Mouse (Mus musculus): ENCODE data around the gene Lim2. TPM values are rescaled to one million over a fixed set of nuclear protein-coding genes. Genes with fewer than 3 reads are reported as not detected.
A peak's percentile ranks its signal among the peaks of the same experiment; 100 is the strongest.
"Not testable (repeated sequence)": the region's sequence is repeated elsewhere in the genome, so short reads cannot be mapped to it uniquely, and the experiment has no call there.

Gene Lim2
- total RNA-seq (2021), result not detected
- long read RNA-seq, experiment 1, result 0 reads
- long read RNA-seq, experiment 2, result 0 reads

- no peak for DNase-seq (ENCODE audit: low spot score in 2 of 2)
Observed at GRCm38 (mm10) chr7:43427406-43427805, at the start of gene Lim2. Gene Lim2 (plus strand): TSS chr7:43427670.

DNA sequence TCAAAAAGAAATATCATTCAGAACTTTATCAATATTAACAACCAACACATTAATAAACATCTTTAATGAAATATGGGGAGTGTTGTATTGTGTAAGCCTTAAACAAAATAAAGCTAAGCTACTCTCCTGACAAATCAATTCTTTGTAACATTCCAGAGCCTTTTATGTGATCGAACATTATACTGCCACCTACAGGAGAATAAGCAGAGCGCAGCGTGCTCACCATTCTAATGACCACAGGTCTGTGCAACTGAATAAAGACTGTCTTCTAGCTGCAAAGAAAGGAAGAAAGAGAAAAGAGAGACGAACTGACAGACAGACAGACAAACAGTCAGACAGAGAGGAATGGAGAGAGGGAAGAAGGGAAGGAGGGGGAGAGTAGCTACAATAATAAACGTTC, 49.2 kb upstream of the Lim2 start:
- DNase-seq (ENCODE audit: low spot score in 2 of 2), result peak; percentile 17 to 23

GRCm38 (mm10) chr7:43392349-43393121, 34.9 kb upstream of the Lim2 start:
- no peak for DNase-seq (ENCODE audit: low spot score in 2 of 2)

- DNase-seq (ENCODE audit: low spot score in 2 of 2), result no peak
Observed at GRCm38 (mm10) chr7:43399501-43399900, 28.0 kb upstream of the Lim2 start.

GRCm38 (mm10) chr7:43402718-43403117, 24.8 kb upstream of the Lim2 start:
- no peak for DNase-seq (ENCODE audit: low spot score in 2 of 2)

GRCm38 (mm10) chr7:43407573-43407972, 19.9 kb upstream of the Lim2 start:
- DNase-seq (ENCODE audit: low spot score in 2 of 2), result no peak

DNA sequence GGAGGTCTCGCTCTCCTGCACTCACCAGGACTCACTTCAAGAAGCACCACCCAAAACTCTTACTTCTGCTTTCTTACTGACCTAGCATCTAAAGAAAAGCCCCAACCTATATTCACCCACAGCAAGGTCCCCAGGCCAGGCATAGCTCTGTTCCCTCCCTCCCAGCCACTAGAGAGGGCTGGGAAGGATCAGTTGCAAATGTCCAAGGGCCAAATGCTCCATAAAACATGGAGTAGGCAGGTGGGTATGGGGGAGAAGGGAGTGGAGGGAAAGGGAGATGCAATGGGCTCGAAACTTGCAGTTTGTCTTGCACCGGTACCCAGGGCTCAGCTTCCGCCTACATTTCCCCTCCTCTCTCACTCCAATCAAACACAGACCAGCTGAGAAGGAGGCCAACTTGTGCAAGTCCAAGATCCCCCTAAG, 19.3 kb upstream of the Lim2 start, which contains the start of gene Siglecg:
TSS of gene Siglecg (plus strand) at position 74 of the 423 bp plus-strand sequence.
- DNase-seq (ENCODE audit: low spot score in 2 of 2), result no peak

GRCm38 (mm10) chr7:43409084-43409483, 18.4 kb upstream of the Lim2 start:
- DNase-seq (ENCODE audit: low spot score in 2 of 2), result no peak

DNA sequence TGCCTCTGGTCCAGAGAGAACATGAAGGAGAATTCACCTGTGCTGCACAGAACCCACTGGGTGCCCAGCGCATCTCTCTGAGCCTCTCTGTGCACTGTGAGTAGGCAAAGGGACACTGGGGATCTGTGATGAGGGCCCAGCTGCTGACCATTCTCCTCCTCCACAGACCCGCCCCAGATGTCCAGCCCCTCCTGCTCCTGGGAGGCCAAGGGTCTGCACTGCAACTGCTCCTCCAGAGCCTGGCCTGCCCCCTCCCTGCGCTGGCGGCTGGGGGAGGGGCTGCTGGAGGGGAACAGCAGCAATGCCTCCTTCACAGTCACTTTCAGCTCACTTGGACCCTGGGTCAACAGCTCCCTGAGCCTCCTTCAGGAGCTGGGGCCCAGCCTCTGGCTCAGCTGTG, 15.7 kb upstream of the Lim2 start:
- not testable (repeated sequence) for DNase-seq (ENCODE audit: low spot score in 2 of 2)

DNA sequence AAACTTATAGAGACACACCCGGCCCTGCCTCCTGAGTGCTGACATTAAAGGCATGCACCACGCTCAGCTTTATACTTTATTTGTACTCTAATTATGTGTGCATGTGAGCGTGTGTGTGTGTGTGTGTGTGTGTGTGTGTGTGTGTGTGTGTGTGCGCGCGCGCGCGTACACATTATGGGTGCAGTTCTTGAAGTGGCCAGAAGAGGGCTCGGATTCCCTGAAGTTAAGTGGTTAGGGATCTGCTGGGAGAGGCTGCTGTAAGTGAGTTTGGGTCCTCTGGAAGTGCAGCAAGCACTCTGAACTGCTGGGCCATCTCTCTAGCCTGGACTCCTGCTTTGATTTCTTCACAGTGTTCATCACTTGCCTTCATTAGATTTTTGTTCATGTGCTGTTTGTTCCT, 10.2 kb upstream of the Lim2 start:
- DNase-seq (ENCODE audit: low spot score in 2 of 2), result no peak

DNA sequence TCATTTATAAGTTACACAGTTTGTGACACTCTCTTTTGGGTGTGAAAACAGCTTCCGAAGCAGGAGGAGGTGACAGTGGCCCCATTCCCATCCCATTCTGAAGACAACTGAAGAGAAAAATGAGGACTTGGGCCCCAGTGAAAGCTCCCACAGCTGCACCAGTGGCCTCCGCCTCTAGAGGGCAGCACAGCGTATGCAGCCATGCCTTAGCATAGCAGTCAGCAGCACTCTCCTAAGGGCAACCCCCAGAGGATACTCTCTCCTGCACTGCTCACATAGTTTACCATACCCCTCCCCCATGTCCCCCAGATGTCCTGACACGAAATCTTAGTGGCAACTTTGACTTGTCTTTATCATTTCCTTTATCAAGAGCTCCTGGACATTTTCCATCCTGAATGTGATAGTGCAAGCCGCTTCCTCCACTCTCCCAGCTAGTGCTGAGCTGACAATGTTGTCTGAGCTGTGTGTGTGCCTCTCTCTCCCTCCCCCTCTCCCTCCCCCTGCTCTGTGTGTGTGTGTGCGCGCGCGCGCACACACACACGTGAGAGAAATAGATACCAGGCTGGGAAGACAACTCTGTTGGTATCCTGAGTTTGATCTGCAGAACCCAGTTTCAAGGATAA, 4.4 kb upstream of the Lim2 start:
- DNase-seq (ENCODE audit: low spot score in 2 of 2), result peak; percentile 77 to 83

GRCm38 (mm10) chr7:43423991-43424625, 3.4 kb upstream of the Lim2 start:
- DNase-seq (ENCODE audit: low spot score in 2 of 2), result no peak

DNA sequence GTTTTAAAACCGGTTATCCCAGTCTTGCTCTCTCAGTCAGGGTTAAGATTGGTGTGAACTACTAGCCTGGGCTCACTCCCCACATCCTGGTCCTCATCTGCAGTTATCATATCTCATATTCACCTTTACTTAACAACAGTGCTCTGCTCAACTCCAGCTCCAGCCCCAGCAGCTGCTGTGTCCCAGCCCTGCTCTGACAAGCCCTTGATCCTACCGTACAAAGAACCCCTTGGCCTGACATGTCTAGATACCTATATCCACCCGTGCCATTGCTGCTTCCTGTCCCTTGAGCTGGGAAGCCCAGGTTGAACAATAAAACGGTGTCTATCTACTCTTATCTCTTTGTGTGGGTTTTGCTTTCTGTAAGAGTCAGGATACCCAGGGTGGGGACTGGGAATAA, 2.0 kb downstream of the Lim2 start:
- DNase-seq (ENCODE audit: low spot score in 2 of 2), result no peak

GRCm38 (mm10) chr7:43432891-43433290, 5.4 kb downstream of the Lim2 start:
- no peak for DNase-seq (ENCODE audit: low spot score in 2 of 2)

DNA sequence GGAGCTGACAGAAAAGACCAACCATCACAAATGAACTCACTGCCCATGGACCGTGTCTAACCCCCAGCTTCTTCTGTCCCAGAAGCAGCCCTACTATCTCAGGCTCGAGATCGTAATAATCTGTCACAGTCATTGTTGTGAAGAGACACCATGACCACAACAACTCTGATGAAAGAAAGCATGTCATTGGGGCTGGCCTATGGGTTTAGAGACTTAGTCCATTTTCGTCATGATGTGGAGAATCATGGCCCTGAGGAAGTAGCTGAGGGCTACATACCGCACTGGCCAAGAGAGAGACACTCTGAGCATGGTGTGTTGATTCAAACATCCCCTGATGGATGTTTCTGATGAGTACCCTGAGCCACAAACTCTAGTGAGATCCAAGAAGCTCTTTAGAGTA, 7.2 kb downstream of the Lim2 start:
- no peak for DNase-seq (ENCODE audit: low spot score in 2 of 2)

- no peak for DNase-seq (ENCODE audit: low spot score in 2 of 2)
Observed at GRCm38 (mm10) chr7:43436341-43437255, 9.1 kb downstream of the Lim2 start, which contains the start of gene Nkg7. Gene Nkg7 (plus strand): TSS chr7:43437073.

DNA sequence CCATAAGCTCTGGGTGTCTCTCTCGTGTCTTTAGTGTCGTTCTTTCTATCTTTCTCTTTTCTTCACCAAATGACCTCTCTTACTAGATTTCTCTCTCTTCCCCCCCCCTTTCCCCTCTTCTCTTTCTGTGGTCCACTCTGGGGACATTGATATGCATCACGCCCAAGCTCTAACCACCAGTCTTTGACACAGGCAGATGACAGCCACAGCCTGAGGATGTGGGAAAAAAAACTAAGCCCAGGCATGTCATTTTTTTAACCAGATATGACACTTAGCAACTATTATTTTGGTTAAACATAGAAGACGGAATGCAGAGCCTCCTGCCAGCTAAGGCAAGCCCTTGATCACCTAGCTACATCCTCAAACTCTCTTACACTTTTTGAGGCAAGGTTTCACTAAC, 11.1 kb downstream of the Lim2 start:
- DNase-seq (ENCODE audit: low spot score in 2 of 2), result no peak

GRCm38 (mm10) chr7:43440482-43440881, 13.0 kb downstream of the Lim2 start, which contains the start of gene Cldnd2:
Gene Cldnd2 (plus strand): TSS chr7:43440782.
- DNase-seq (ENCODE audit: low spot score in 2 of 2), result no peak

DNA sequence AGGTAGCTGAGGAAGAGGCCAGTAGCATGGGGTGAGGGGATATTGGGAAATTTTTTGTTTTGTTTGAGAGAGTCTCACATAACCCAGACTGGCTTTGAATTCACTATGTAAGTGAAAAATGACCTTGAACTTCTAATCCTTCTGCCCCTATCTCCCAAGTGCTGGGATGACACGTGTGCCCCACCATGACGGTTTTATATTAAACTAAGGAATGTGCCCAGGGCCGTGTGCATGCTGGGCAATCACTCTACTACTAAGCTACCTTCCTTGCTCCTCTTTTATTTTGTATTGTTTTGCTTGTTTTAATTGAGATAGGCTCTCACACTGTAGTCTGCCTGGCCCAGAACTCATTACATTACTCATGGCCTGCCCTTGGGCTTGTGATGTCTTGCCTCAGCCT, 13.6 kb downstream of the Lim2 start:
- no peak for DNase-seq (ENCODE audit: low spot score in 2 of 2)

DNA sequence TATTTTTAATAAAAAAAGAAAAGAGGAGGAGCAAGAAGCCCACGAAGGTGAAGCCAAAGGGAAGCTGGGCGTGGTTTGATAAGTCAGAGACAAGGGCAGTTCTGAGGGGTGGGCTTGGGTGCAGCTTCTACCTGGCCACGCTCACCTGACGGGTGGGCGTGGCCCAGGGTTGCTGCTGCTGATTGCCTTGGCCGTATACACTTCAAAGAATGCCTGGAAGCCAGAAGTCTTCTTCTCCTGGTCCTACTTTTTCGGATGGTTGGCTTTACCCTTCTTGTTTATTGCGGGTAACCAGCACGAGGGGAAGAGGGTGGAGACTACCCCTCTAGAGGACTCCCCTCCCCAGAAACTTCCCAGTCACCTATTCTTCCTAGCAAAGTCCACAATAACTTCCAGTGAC, 15.2 kb downstream of the Lim2 start:
- DNase-seq (ENCODE audit: low spot score in 2 of 2), result no peak

Data from layer of hippocampus, postnatal 14 days (tissue).